Mouse (Mus musculus) MEL (cell line): ENCODE measurements around the gene Raly.

Source experiments
- CHD2 ChIP-seq: IDR thresholded peaks from 2 replicates; pipeline ENCODE4 v1.6.1; 2011; ENCODE audit warnings: low read length, improper control_type of control experiment
- CTCF ChIP-seq, 3 experiments: IDR thresholded peaks in 2 of 3; conservative IDR thresholded peaks in 1 of 3; 2 replicates each; pipeline ENCODE4 v1.5.1; 2011 to 2012; ENCODE audit warnings: low read length in 3 of 3, low read depth in 2 of 3, mild to moderate bottlenecking in 2 of 3, improper control_type of control experiment in 1 of 3, inconsistent platforms in 1 of 3, mixed read lengths in 1 of 3, moderate library complexity in 1 of 3; ENCODE audit not compliant: control insufficient read depth in 1 of 3, insufficient read depth in 1 of 3, poor library complexity in 1 of 3, severe bottlenecking in 1 of 3
- EP300 ChIP-seq, 2 experiments: IDR thresholded peaks; 2 replicates each; pipeline ENCODE4 v1.6.1; 2011; ENCODE audit warnings: improper control_type of control experiment in 2 of 2, low read length in 2 of 2, low read depth in 1 of 2, mild to moderate bottlenecking in 1 of 2
- MAFK ChIP-seq: IDR thresholded peaks from 2 replicates; pipeline ENCODE4 v1.6.1; 2011; ENCODE audit warnings: low read depth, mild to moderate bottlenecking, low read length, improper control_type of control experiment, borderline replicate concordance
- MXI1 ChIP-seq: IDR thresholded peaks from 2 replicates; pipeline ENCODE4 v1.6.1; 2011; ENCODE audit warnings: mild to moderate bottlenecking, low read depth, low read length, improper control_type of control experiment
- MYB ChIP-seq: IDR thresholded peaks from 2 replicates; pipeline ENCODE4 v1.6.1; 2011; ENCODE audit warnings: mild to moderate bottlenecking, low read depth, low read length, improper control_type of control experiment
- TCF12 ChIP-seq: IDR thresholded peaks from 2 replicates; pipeline ENCODE4 v1.6.1; 2014; ENCODE audit warnings: low read depth, mild to moderate bottlenecking, inconsistent platforms, low read length, improper control_type of control experiment, moderate library complexity
- UBTF ChIP-seq: IDR thresholded peaks from 2 replicates; pipeline ENCODE4 v1.6.1; 2012; ENCODE audit warnings: low read depth, mild to moderate bottlenecking, inconsistent platforms, low read length, improper control_type of control experiment, moderate library complexity, borderline replicate concordance; ENCODE audit not compliant: insufficient read depth
- USF2 ChIP-seq, 2 experiments: IDR thresholded peaks; 2 replicates each; pipeline ENCODE4 v1.6.1; 2011 to 2012; ENCODE audit warnings: improper control_type of control experiment in 2 of 2, low read length in 2 of 2, borderline replicate concordance in 1 of 2, inconsistent platforms in 1 of 2, low read depth in 1 of 2, mild to moderate bottlenecking in 1 of 2; ENCODE audit not compliant: insufficient read depth in 1 of 2
- ZC3H11A ChIP-seq: IDR thresholded peaks from 2 replicates; pipeline ENCODE4 v1.6.1; 2012; ENCODE audit warnings: low read depth, mild to moderate bottlenecking, inconsistent platforms, low read length, improper control_type of control experiment
- ZKSCAN1 ChIP-seq: IDR thresholded peaks from 2 replicates; pipeline ENCODE4 v1.6.1; 2012; ENCODE audit warnings: low read depth, mild to moderate bottlenecking, inconsistent platforms, low read length, improper control_type of control experiment, moderate library complexity
- ZMIZ1 ChIP-seq: IDR thresholded peaks from 2 replicates; pipeline ENCODE4 v1.6.1; 2012; ENCODE audit warnings: low read depth, mild to moderate bottlenecking, inconsistent platforms, low read length, improper control_type of control experiment, moderate library complexity
- ZNF384 ChIP-seq: IDR thresholded peaks from 2 replicates; pipeline ENCODE4 v1.6.1; 2012; ENCODE audit warnings: low read depth, mild to moderate bottlenecking, inconsistent platforms, low read length, improper control_type of control experiment

- TF ChIP-seq USF2 (IDR thresholded peaks at IDR 0.05; ENCODE audit: borderline replicate concordance in 1 of 2, insufficient read depth in 1 of 2, low read depth in 1 of 2, low read length in 2 of 2) = no peak
- no peak for TF ChIP-seq CTCF (IDR thresholded peaks at IDR 0.05 in 2 of 3, conservative IDR thresholded peaks at IDR 0.05 in 1 of 3; ENCODE audit: control insufficient read depth in 1 of 3, insufficient read depth in 1 of 3, low read depth in 2 of 3, low read length in 3 of 3, poor library complexity in 1 of 3, severe bottlenecking in 1 of 3)
- TF ChIP-seq ZKSCAN1 = no peak
- TF ChIP-seq MAFK = no peak
- no peak for TF ChIP-seq ZNF384
- TF ChIP-seq EP300 (IDR thresholded peaks at IDR 0.05; ENCODE audit: low read depth in 1 of 2, low read length in 2 of 2) = no peak
- no peak for TF ChIP-seq ZMIZ1
- TF ChIP-seq UBTF = no peak
- no peak for TF ChIP-seq MXI1
- TF ChIP-seq CHD2 = no peak
- TF ChIP-seq MYB = no peak
- no peak for TF ChIP-seq ZC3H11A
- no peak for TF ChIP-seq TCF12
These were observed 22.5 kb downstream of the Raly start for GRCm38 (mm10) chr2:154813426-154813825.
